Mouse (Mus musculus): ENCODE data around the gene Caly. TPM values are rescaled to one million over a fixed set of nuclear protein-coding genes. Genes with fewer than 3 reads are reported as not detected.

Gene Caly
- polyA plus RNA-seq, 1 experiment = 0.44 TPM

DNA sequence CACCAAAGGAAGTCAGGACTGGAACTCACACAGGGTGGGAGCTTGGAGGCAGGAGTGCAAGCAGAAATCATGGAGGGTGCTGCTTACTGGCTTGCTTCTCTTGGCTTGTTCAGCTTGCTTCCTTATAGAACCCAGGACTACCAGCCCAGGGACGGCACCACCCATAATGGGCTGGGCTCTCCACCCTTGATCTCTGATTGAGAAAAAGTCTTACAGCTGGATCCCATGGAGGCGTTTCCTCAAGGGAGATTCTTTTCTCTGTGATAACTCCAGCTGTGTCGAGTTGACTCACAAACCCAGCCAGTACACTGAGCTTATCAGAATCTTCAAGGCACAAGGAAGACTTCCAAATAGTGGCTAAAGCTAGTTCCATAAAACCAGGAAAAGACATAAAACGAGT, 40.4 kb upstream of the Caly start:
- no peaks in the 10 kb centered on the region for H3K27me3 ChIP-seq (ENCODE audit: control insufficient read depth, insufficient read depth, low read length)
- H3K4me3 ChIP-seq (ENCODE audit: control insufficient read depth, insufficient read depth, low read length) = no peak overlapping the region
- TF ChIP-seq CTCF (IDR thresholded peaks at IDR 0.05; ENCODE audit: borderline replicate concordance, control insufficient read depth, extremely low read depth, insufficient read depth, low read length, poor library complexity) (no peak), POLR2A (IDR thresholded peaks at IDR 0.05; ENCODE audit: control insufficient read depth, extremely low read depth, insufficient read depth, low read length, poor library complexity) (no peak)
- H3K36me3 ChIP-seq (ENCODE audit: control insufficient read depth, insufficient read depth, low read length) = no peaks in the 10 kb centered on the region
- peaks cover 12% of the 10 kb centered on the region for H3K4me1 ChIP-seq (replicated peaks; ENCODE audit: control insufficient read depth, insufficient read depth, low read length)
- DNase-seq = no peak
- H3K27ac ChIP-seq (ENCODE audit: control insufficient read depth, insufficient read depth, low read length) = no peak overlapping the region
- 76% methylated on average over 4 of the region's 4 CpGs for WGBS

DNA sequence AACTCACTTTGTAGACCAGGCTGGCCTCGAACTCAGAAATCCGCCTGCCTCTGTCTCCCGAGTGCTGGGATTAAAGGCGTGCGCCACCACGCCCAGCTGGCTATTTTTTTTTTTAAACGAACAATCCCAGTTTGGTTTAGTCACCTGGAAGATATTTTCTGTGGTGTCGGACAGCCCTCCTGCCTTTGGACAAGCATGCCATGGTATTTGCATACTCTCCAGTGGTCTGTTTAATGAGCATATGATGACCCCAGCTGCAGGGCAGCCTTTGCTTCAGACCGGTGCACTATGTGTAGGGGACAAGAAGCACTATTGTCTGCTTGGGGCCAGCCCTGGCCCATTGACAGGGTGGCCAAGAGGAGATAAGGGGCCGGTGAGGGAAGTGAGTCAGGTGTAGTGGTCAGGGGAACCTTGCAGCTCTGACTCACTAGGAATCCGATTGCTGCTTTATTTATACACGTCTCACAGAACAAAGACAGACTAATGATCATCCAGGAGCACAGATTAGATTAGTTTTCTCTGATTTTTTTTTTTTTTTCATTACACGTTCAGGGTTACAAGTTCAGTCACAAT, 39.1 kb upstream of the Caly start:
- Histone ChIP-seq H3K4me3 (ENCODE audit: control insufficient read depth, insufficient read depth, low read length) (no peak overlapping the region), H3K27ac (ENCODE audit: control insufficient read depth, insufficient read depth, low read length) (no peak overlapping the region), H3K4me1 (replicated peaks; ENCODE audit: control insufficient read depth, insufficient read depth, low read length) (peaks cover 7% of the 10 kb centered on the region), H3K27me3 (ENCODE audit: control insufficient read depth, insufficient read depth, low read length) (no peaks in the 10 kb centered on the region), H3K36me3 (ENCODE audit: control insufficient read depth, insufficient read depth, low read length) (no peaks in the 10 kb centered on the region)
- 87% methylated on average over 13 of the region's 13 CpGs for WGBS
- TF ChIP-seq CTCF (IDR thresholded peaks at IDR 0.05; ENCODE audit: borderline replicate concordance, control insufficient read depth, extremely low read depth, insufficient read depth, low read length, poor library complexity) (no peak), POLR2A (IDR thresholded peaks at IDR 0.05; ENCODE audit: control insufficient read depth, extremely low read depth, insufficient read depth, low read length, poor library complexity) (no peak)
- DNase-seq = no peak

DNA sequence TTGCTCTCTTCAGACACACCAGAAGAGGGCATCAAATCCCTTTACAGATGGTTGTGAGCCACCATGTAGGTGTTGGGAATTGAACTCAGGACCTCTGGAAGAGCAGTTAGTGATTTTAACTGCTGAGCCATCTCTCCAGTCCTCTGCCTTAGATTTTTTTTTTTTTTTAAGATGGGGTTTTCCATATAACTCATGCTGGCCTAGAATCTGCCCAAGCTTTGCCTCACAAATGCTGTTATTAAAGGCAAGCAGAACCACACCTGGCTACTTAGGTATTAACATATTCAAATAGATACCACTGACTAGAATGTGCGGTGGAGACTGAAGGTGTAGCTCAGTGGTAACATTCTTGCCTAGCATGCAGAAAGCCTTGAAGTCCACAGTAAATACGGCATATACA, 38.1 kb upstream of the Caly start:
- no peaks in the 10 kb centered on the region for H3K27me3 ChIP-seq (ENCODE audit: control insufficient read depth, insufficient read depth, low read length)
- WGBS = 93% methylated on average over 2 of the region's 2 CpGs
- H3K4me1 ChIP-seq (replicated peaks; ENCODE audit: control insufficient read depth, insufficient read depth, low read length) = peaks cover 6% of the 10 kb centered on the region
- H3K36me3 ChIP-seq (ENCODE audit: control insufficient read depth, insufficient read depth, low read length) = no peaks in the 10 kb centered on the region
- no peak for TF ChIP-seq CTCF (IDR thresholded peaks at IDR 0.05; ENCODE audit: borderline replicate concordance, control insufficient read depth, extremely low read depth, insufficient read depth, low read length, poor library complexity)
- TF ChIP-seq POLR2A (IDR thresholded peaks at IDR 0.05; ENCODE audit: control insufficient read depth, extremely low read depth, insufficient read depth, low read length, poor library complexity) = no peak
- H3K4me3 ChIP-seq (ENCODE audit: control insufficient read depth, insufficient read depth, low read length) = no peak overlapping the region
- H3K27ac ChIP-seq (ENCODE audit: control insufficient read depth, insufficient read depth, low read length) = no peak overlapping the region
- DNase-seq = no peak

DNA sequence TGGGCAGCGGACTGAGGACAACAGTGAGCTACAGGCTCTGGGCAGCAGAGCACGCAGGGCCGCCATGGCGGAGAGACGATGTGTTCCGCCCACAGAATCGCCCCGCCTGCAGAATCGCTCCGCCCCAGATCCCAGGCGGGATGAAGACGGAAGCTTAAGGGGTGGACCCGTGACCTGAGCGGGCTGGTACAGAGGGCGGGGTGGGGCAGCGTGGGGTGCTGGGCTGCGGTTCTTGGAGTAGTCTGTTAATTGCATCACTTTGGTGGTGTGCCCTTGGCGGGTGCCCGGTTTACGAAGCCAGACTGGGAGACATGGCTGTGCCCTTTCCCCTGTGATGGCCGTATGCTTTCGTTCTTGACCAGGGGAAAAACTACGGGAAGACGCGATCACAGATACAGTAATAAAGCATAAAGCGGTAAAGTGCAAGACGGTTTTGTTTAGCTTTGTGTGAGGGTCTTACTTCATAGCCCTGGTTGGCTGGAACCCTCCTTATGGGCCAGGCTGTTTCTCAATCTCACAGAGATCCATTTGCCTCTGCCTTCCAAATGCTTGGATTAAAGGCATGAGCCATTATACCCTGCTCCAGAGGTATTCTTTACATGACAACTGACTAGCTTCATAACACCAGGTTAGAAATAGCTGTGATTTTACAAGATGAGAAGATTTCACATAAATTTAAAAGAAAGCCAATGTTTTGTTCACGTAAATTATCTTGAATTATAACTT, 34.1 kb upstream of the Caly start, which contains the start of gene Echs1:
TSS of gene Echs1 (minus strand) at position 148 of the 726 bp plus-strand sequence.
- peak; percentile 88 for DNase-seq
- Histone ChIP-seq H3K36me3 (ENCODE audit: control insufficient read depth, insufficient read depth, low read length) (no peaks in the 10 kb centered on the region; the same call in 1 of the 2 replicates), H3K27ac (ENCODE audit: control insufficient read depth, insufficient read depth, low read length) (no peak within 1 kb of the TSS), H3K4me3 (ENCODE audit: control insufficient read depth, insufficient read depth, low read length) (peak within 1 kb of the TSS; percentile 85), H3K4me1 (replicated peaks; ENCODE audit: control insufficient read depth, insufficient read depth, low read length) (peaks cover 6% of the 10 kb centered on the region), H3K27me3 (ENCODE audit: control insufficient read depth, insufficient read depth, low read length) (no peaks in the 10 kb centered on the region)
- peak; percentile 69 for TF ChIP-seq POLR2A (IDR thresholded peaks at IDR 0.05; ENCODE audit: control insufficient read depth, extremely low read depth, insufficient read depth, low read length, poor library complexity)
- no peak for TF ChIP-seq CTCF (IDR thresholded peaks at IDR 0.05; ENCODE audit: borderline replicate concordance, control insufficient read depth, extremely low read depth, insufficient read depth, low read length, poor library complexity)
- 5% methylated on average over 28 of the region's 28 CpGs for WGBS

DNA sequence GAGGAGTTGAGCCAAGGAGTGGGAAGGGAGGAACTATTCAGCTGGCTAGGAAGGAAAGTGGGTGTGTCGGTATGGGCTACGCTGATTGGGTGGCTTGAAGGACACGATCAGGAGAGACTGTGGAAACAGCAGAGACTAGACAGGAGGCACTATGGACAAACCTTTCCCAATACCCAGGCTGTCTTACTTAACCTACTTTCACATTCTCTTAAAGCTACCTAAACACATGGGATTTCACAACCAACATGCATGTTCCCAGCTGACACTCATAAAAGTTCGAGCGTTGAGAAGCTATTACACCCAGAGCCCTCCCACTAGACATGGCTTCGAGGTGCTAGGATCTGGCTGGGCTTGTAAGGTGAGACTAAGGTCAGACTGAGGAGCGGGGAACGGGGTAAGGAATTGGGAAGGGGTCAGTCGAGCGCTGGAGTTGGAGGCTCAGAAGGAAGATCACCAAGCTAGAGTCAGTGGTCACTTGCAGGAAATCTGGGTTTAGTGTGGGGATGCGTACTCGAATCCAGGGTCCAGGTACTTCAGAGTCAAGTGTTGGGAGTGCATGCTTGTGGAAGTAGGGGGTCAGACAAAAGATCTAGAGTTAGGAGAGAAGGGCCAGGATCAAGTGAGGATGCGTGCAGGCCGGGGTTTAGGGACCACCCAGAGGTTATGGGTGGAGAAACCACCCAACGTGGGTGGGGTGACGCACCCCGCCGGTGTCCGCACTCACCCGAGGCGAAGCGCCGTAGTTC, 33.4 kb upstream of the Caly start, which contains the start of gene Paox:
TSS of gene Paox (plus strand) at position 217 of the 746 bp plus-strand sequence.
- no peak within 1 kb of the TSS for H3K27ac ChIP-seq (ENCODE audit: control insufficient read depth, insufficient read depth, low read length)
- peak within 1 kb of the TSS; percentile 85 for H3K4me3 ChIP-seq (ENCODE audit: control insufficient read depth, insufficient read depth, low read length)
- 2% methylated on average over 23 of the region's 23 CpGs for WGBS
- TF ChIP-seq POLR2A (IDR thresholded peaks at IDR 0.05; ENCODE audit: control insufficient read depth, extremely low read depth, insufficient read depth, low read length, poor library complexity) (no peak), CTCF (IDR thresholded peaks at IDR 0.05; ENCODE audit: borderline replicate concordance, control insufficient read depth, extremely low read depth, insufficient read depth, low read length, poor library complexity) (0 out of 2 replicates have a peak, but pooled peaks have one; percentile 6)
- peak; percentile 12 for DNase-seq
- H3K27me3 ChIP-seq (ENCODE audit: control insufficient read depth, insufficient read depth, low read length) = no peaks in the 10 kb centered on the region
- peaks cover 6% of the 10 kb centered on the region for H3K4me1 ChIP-seq (replicated peaks; ENCODE audit: control insufficient read depth, insufficient read depth, low read length)
- no peaks in the 10 kb centered on the region; the same call in none of the 2 replicates for H3K36me3 ChIP-seq (ENCODE audit: control insufficient read depth, insufficient read depth, low read length)

DNA sequence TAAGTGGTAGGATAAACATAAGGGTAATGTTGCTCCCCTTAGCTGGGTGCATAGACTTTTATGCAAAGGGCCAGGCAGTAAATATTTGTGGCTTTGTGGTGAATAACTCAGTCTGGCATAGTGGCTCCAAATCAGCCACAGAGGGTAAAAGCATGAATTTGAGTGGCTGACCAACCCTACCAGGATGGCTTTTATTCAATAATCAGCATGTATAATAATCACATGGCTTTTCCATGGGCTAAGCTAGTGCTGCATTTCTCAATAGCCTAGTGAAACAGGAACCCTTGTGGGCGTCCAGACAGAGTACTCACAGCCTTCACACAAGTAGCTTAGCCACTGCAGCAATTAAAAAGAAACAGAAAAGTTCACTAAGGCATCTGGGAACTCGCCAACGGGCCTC, 29.6 kb upstream of the Caly start:
- DNase-seq = no peak
- H3K4me1 ChIP-seq (replicated peaks; ENCODE audit: control insufficient read depth, insufficient read depth, low read length) = peaks cover 6% of the 10 kb centered on the region
- no peak overlapping the region for H3K4me3 ChIP-seq (ENCODE audit: control insufficient read depth, insufficient read depth, low read length)
- no peaks in the 10 kb centered on the region for H3K27me3 ChIP-seq (ENCODE audit: control insufficient read depth, insufficient read depth, low read length)
- 80% methylated on average over 3 of the region's 3 CpGs for WGBS
- TF ChIP-seq POLR2A (IDR thresholded peaks at IDR 0.05; ENCODE audit: control insufficient read depth, extremely low read depth, insufficient read depth, low read length, poor library complexity) = no peak
- TF ChIP-seq CTCF (IDR thresholded peaks at IDR 0.05; ENCODE audit: borderline replicate concordance, control insufficient read depth, extremely low read depth, insufficient read depth, low read length, poor library complexity) = no peak
- peaks cover 10% of the 10 kb centered on the region for H3K36me3 ChIP-seq (ENCODE audit: control insufficient read depth, insufficient read depth, low read length)
- no peak overlapping the region for H3K27ac ChIP-seq (ENCODE audit: control insufficient read depth, insufficient read depth, low read length)

Measured in thymus, adult 2 months (tissue).